Mouse (Mus musculus) lung, adult 2 months (tissue): Measurements from ENCODE around the gene Lrrc27. TPM values are rescaled to one million over a fixed set of nuclear protein-coding genes. Genes with fewer than 3 reads are reported as not detected.
A peak's percentile ranks its signal among the peaks of the same experiment; 100 is the strongest.

Experiments used
- DNase-seq: peaks from one replicate; pipeline ENCODE4 v3.0.0; 2022
- H3K4me1 ChIP-seq: fragments of 200-500 bp; 2 replicates; pipeline ENCODE4 v1.6.1; 2011; ENCODE audit warnings: low read length; ENCODE audit not compliant: control insufficient read depth, insufficient read depth
- H3K4me3 ChIP-seq: fragments of 200-500 bp; replicated peaks from 2 replicates; pipeline ENCODE3; 2011; ENCODE audit warnings: low read depth, mild to moderate bottlenecking, control low read depth, low read length; ENCODE audit errors: extremely low read depth
- CTCF ChIP-seq: fragments of 200-500 bp; IDR thresholded peaks from 2 replicates; pipeline ENCODE4 v1.5.1; 2011; ENCODE audit warnings: mild to moderate bottlenecking, low read length, control low read depth; ENCODE audit not compliant: insufficient read depth
- POLR2A ChIP-seq: fragments of 200-500 bp; IDR thresholded peaks from 2 replicates; pipeline ENCODE4 v1.6.1; 2011; ENCODE audit warnings: low read depth, mild to moderate bottlenecking, control low read depth, low read length, borderline replicate concordance; ENCODE audit errors: extremely low read depth
- WGBS: fragments of 180-500 bp; shearing (Covaris S2); methylation state at CpG from one replicate; pipeline ENCODE4 v1.1.7; 2018; 5-methylcytosine and 5-hydroxymethylcytosine counted together
- polyA plus RNA-seq: library from polyadenylated mRNA; depleted of rRNA; stranded (reverse); fragments of >200 nt; gene quantifications from 2 replicates; pipeline ENCODE4 v1.2.3, GENCODE M21; 2012

Gene Lrrc27
- polyA plus RNA-seq, 1 experiment, result 6.9 TPM

GRCm38 (mm10) chr7:139211761-139212160, 1.0 kb upstream of the Lrrc27 start:
- no peak for TF ChIP-seq POLR2A
- no peak for TF ChIP-seq CTCF
- H3K4me3 ChIP-seq, result no peak overlapping the region
- DNase-seq, result no peak
- 0 out of 2 replicates have a peak, but pooled peaks cover 2% of the 10 kb centered on the region for H3K4me1 ChIP-seq
- 89% methylated on average over 6 of the region's 6 CpGs for WGBS

- H3K4me1 ChIP-seq, result 0 out of 2 replicates have a peak, but pooled peaks cover 2% of the 10 kb centered on the region
- TF ChIP-seq CTCF (no peak), POLR2A (no peak)
- H3K4me3 ChIP-seq, result no peak overlapping the region
- no peak for DNase-seq
- WGBS, result 54% methylated on average over 3 of the region's 3 CpGs
Observed at GRCm38 (mm10) chr7:139213751-139214150, 963 bp downstream of the Lrrc27 start.

GRCm38 (mm10) chr7:139214160-139214559, 1.4 kb downstream of the Lrrc27 start:
- Histone ChIP-seq H3K4me3 (no peak overlapping the region), H3K4me1 (0 out of 2 replicates have a peak, but pooled peaks cover 2% of the 10 kb centered on the region)
- WGBS, result 53% methylated on average over 3 of the region's 3 CpGs
- TF ChIP-seq CTCF (no peak), POLR2A (no peak)
- no peak for DNase-seq

- WGBS, result 83% methylated on average over 14 of the region's 14 CpGs
- DNase-seq, result no peak
- H3K4me1 ChIP-seq, result 0 out of 2 replicates have a peak, but pooled peaks cover 2% of the 10 kb centered on the region
- H3K4me3 ChIP-seq, result no peak overlapping the region
- no peak for TF ChIP-seq CTCF
- TF ChIP-seq POLR2A, result no peak
Observed at GRCm38 (mm10) chr7:139214596-139215340, 2.0 kb downstream of the Lrrc27 start.

- 0 out of 2 replicates have a peak, but pooled peaks cover 2% of the 10 kb centered on the region for H3K4me1 ChIP-seq
- DNase-seq, result no peak
- TF ChIP-seq CTCF, result no peak
- no peak for TF ChIP-seq POLR2A
- WGBS, result 48% methylated on average over 1 of the region's 1 CpGs
- H3K4me3 ChIP-seq, result no peak overlapping the region
Observed at GRCm38 (mm10) chr7:139215516-139215915, 2.7 kb downstream of the Lrrc27 start.

GRCm38 (mm10) chr7:139215946-139216345, 3.2 kb downstream of the Lrrc27 start:
- DNase-seq, result peak; percentile 2
- Histone ChIP-seq H3K4me1 (0 out of 2 replicates have a peak, but pooled peaks cover 2% of the 10 kb centered on the region), H3K4me3 (no peak overlapping the region)
- 82% methylated on average over 7 of the region's 7 CpGs for WGBS
- TF ChIP-seq POLR2A (no peak), CTCF (no peak)

- WGBS, result 68% methylated on average over 9 of the region's 9 CpGs
- Histone ChIP-seq H3K4me3 (no peak overlapping the region), H3K4me1 (0 out of 2 replicates have a peak, but pooled peaks cover 2% of the 10 kb centered on the region)
- TF ChIP-seq POLR2A, result no peak
- no peak for DNase-seq
Observed at GRCm38 (mm10) chr7:139216464-139216863, 3.7 kb downstream of the Lrrc27 start.

GRCm38 (mm10) chr7:139217046-139217445, 4.3 kb downstream of the Lrrc27 start:
- WGBS, result 80% methylated on average over 7 of the region's 7 CpGs
- Histone ChIP-seq H3K4me1 (0 out of 2 replicates have a peak, but pooled peaks cover 2% of the 10 kb centered on the region), H3K4me3 (no peak overlapping the region)
- DNase-seq, result no peak
- no peak for TF ChIP-seq CTCF
- no peak for TF ChIP-seq POLR2A

- no peak for TF ChIP-seq POLR2A
- TF ChIP-seq CTCF, result no peak
- Histone ChIP-seq H3K4me3 (no peak overlapping the region), H3K4me1 (no peaks in the 10 kb centered on the region)
- 33% methylated on average over 6 of the region's 6 CpGs for WGBS
- DNase-seq, result peak; percentile 11
Observed at GRCm38 (mm10) chr7:139218641-139219415, 6.0 kb downstream of the Lrrc27 start.
